In genomic region chr11:12037689-12038469, GRCm38 (mm10) we compare ENCODE assay signal across 8 mouse cellular contexts. TPM values are rescaled to one million over a fixed set of nuclear protein-coding genes. Genes with fewer than 3 reads are reported as not detected.
DNase-seq lines count a peak whose midpoint lies in the region; ATAC-seq and TF ChIP-seq lines count a peak whose summit lies in the region.

No protein-coding gene starts in this region.

- no peaks in the 10 kb centered on the region; the same call in 1 of the 2 replicates for H3K79me2 ChIP-seq in liver, adult 2 months (ENCODE audit: control insufficient read depth, insufficient read depth, low read length)

- 10% methylated on average over 48 of the region's 48 CpGs for WGBS in liver, adult 2 months
- WGBS in forebrain, embryonic 11.5 days = 4% methylated on average over 48 of the region's 48 CpGs
- 6% methylated on average over 48 of the region's 48 CpGs for WGBS in limb, embryonic 12.5 days
- WGBS in olfactory bulb, adult 2 months = 10% methylated on average over 48 of the region's 48 CpGs

- peak overlapping the region; percentile 51 for H3K4me2 ChIP-seq in forebrain, embryonic 11.5 days (ENCODE audit: low read depth, low read length, severe bottlenecking)
- H3K4me2 ChIP-seq in limb, embryonic 12.5 days = peak overlapping the region; percentile 59

- no peak for TF ChIP-seq POLR2A in liver, adult 2 months (IDR thresholded peaks at IDR 0.05; ENCODE audit: extremely low read depth, insufficient read depth, low read length)
- TF ChIP-seq POLR2A in olfactory bulb, adult 2 months (IDR thresholded peaks at IDR 0.05; ENCODE audit: insufficient read depth, low read depth, low read length) = no peak

- no peak; the same call in 1 of the 2 replicates for ATAC-seq in forebrain, embryonic 11.5 days (replicated peaks; ENCODE audit: low FRiP score)
- ATAC-seq in limb, embryonic 12.5 days (ENCODE audit: insufficient number of reproducible peaks, insufficient read depth, low FRiP score, low TSS enrichment, low read depth) = no peak

- H3K27me3 ChIP-seq in liver, adult 2 months (ENCODE audit: control insufficient read depth, insufficient read depth, low read length) = peaks cover 20% of the 10 kb centered on the region
- peaks cover 75% of the 10 kb centered on the region for H3K27me3 ChIP-seq in forebrain, embryonic 11.5 days (ENCODE audit: control insufficient read depth, insufficient read depth, low read length)
- H3K27me3 ChIP-seq in limb, embryonic 12.5 days = peaks cover 86% of the 10 kb centered on the region

- no peaks in the 10 kb centered on the region for H3K4me1 ChIP-seq in liver, adult 2 months (ENCODE audit: control insufficient read depth, insufficient read depth, low read length)
- H3K4me1 ChIP-seq in forebrain, embryonic 11.5 days (replicated peaks; ENCODE audit: control insufficient read depth, insufficient read depth, low read length) = no peaks in the 10 kb centered on the region; the same call in 1 of the 2 replicates
- H3K4me1 ChIP-seq in limb, embryonic 12.5 days (replicated peaks) = no peaks in the 10 kb centered on the region; the same call in 1 of the 2 replicates
- 0 out of 2 replicates have a peak, but pooled peaks cover 7% of the 10 kb centered on the region for H3K4me1 ChIP-seq in olfactory bulb, adult 2 months (ENCODE audit: control insufficient read depth, insufficient read depth, low read length)

- H3K27ac ChIP-seq in liver, adult 2 months (replicated peaks; ENCODE audit: insufficient read depth, low read depth, low read length) = no peak overlapping the region
- H3K27ac ChIP-seq in forebrain, embryonic 11.5 days (ENCODE audit: low read depth, low read length) = peak overlapping the region; percentile 81
- H3K27ac ChIP-seq in limb, embryonic 12.5 days = peak overlapping the region; percentile 97
- no peak overlapping the region for H3K27ac ChIP-seq in olfactory bulb, adult 2 months (ENCODE audit: insufficient read depth, low read depth, low read length)

- DNase-seq in liver, adult 2 months (ENCODE audit: extremely low read depth, low read depth, low spot score) = no peak
- no peak for DNase-seq in liver
- no peak for DNase-seq in forebrain, embryonic 11.5 days (ENCODE audit: low spot score)
- no peak for DNase-seq in urinary bladder, adult 18-20 months (ENCODE audit: low spot score in 2 of 2)
- no peak for DNase-seq in adrenal gland, adult 8-10 months
- no peak for DNase-seq in spleen, postnatal 36 days (ENCODE audit: low spot score in 2 of 2)

- TF ChIP-seq CTCF in liver, adult 2 months (IDR thresholded peaks at IDR 0.05; ENCODE audit: low read depth, low read length) = no peak
- peak; percentile 14; the same call in 1 of the 2 replicates for TF ChIP-seq CTCF in olfactory bulb, adult 2 months (IDR thresholded peaks at IDR 0.05; ENCODE audit: insufficient read depth, low read depth, low read length)

- no peaks in the 10 kb centered on the region for H3K9me3 ChIP-seq in forebrain, embryonic 11.5 days (ENCODE audit: control insufficient read depth, low read length)
- H3K9me3 ChIP-seq in limb, embryonic 12.5 days = no peaks in the 10 kb centered on the region

- H3K4me3 ChIP-seq in liver, adult 2 months (ENCODE audit: insufficient read depth, low read depth, low read length) = peak overlapping the region; percentile 40
- peak overlapping the region; percentile 66 for H3K4me3 ChIP-seq in forebrain, embryonic 11.5 days (ENCODE audit: low read depth, low read length)
- H3K4me3 ChIP-seq in limb, embryonic 12.5 days (replicated peaks) = peak overlapping the region; percentile 73
- peak overlapping the region; percentile 39 for H3K4me3 ChIP-seq in olfactory bulb, adult 2 months (ENCODE audit: insufficient read depth, low read depth, low read length)

- H3K9ac ChIP-seq in liver, adult 2 months (ENCODE audit: low read depth, low read length) = peak overlapping the region; percentile 57; the same call in 1 of the 2 replicates
- H3K9ac ChIP-seq in forebrain, embryonic 11.5 days (ENCODE audit: low read length) = peak overlapping the region; percentile 90
- peak overlapping the region; percentile 98 for H3K9ac ChIP-seq in limb, embryonic 12.5 days (replicated peaks)

- H3K36me3 ChIP-seq in liver, adult 2 months (ENCODE audit: control insufficient read depth, insufficient read depth, low read length) = no peaks in the 10 kb centered on the region
- no peaks in the 10 kb centered on the region; the same call in 1 of the 2 replicates for H3K36me3 ChIP-seq in forebrain, embryonic 11.5 days (ENCODE audit: control insufficient read depth, insufficient read depth, low read length)
- H3K36me3 ChIP-seq in limb, embryonic 12.5 days = no peaks in the 10 kb centered on the region

RNA-seq across cellular contexts. Expression of gene Grb10, which starts 0.6 kb away (rescaled TPM):
- 3.9 and 4.0 TPM in 2 replicates for total RNA-seq in liver, adult 2 months (2014; rRNA removed)
- 1.6 and 3.0 TPM in 2 replicates for polyA plus RNA-seq in liver, adult 2 months (2012; rRNA removed)
- 158 and 176 TPM in 2 replicates for polyA plus RNA-seq in forebrain, embryonic 11.5 days (2014; fragmentation: Nextera tagmentation; extraction: Ambion mirVana)
- 546 and 599 TPM in 2 replicates for polyA plus RNA-seq in limb, embryonic 12.5 days (2016; fragmentation: Nextera tagmentation; extraction: Ambion mirVana)
- not detected in 2 replicates for polyA plus RNA-seq in olfactory bulb, adult 2 months (2012; ENCODE audit: insufficient read depth, insufficient read length, low replicate concordance, missing spikeins)
- 10 to 100 TPM; 64.1 to 75.4 (median 74.2) TPM for total RNA-seq in adrenal gland, adult 8-10 months (2022)

Comparison
In these comparisons a context has a peak if more than half of its experiments do, and no peak if none do; other contexts are left out.
1. H3K27ac ChIP-seq: peak in forebrain, embryonic 11.5 days (single experiment) and limb, embryonic 12.5 days (single experiment); none in liver, adult 2 months (single experiment) and olfactory bulb, adult 2 months (single experiment).
2. RNA of gene Grb10, which starts 0.6 kb away (polyA plus RNA-seq): 546 to 599 TPM in limb, embryonic 12.5 days and 158 to 176 TPM in forebrain, embryonic 11.5 days; 1.6 to 3.0 TPM in liver, adult 2 months and not detected in olfactory bulb, adult 2 months; every median in the first group is over 10 times any median in the second.
3. Peak in every context shown above with its lines, with median percentiles within 50 percentile points of each other: H3K4me3 ChIP-seq and H3K9ac ChIP-seq.